ENCODE assay signal across 17 mouse cellular contexts in genomic region chr12:75339894-75340293, GRCm38 (mm10).
"Had no signal": no experiment of that assay in that cellular context is flagged by ENCODE, and none has a peak within 500 bp of the region (broad histone marks: within the 10 kb centered on the region; RNA-seq: fewer than 3 reads in every experiment).

No protein-coding gene starts in this region.

- ATAC-seq: midbrain, embryonic 13.5 days; midbrain, embryonic 15.5 days had no signal

- H3K27ac ChIP-seq: midbrain, embryonic 13.5 days; midbrain, embryonic 15.5 days; neural tube, embryonic 13.5 days; neural tube, embryonic 15.5 days had no signal

- H3K4me3 ChIP-seq: megakaryocyte, embryonic 14.5 days; midbrain, embryonic 13.5 days; midbrain, embryonic 15.5 days; neural tube, embryonic 13.5 days; neural tube, embryonic 15.5 days had no signal

- DNase-seq: lung, adult 18-20 months; lung, embryonic 14.5 days; lung, postnatal 10 days; lung, postnatal 4 days; retina, postnatal 1 day; right cerebral cortex, adult 18-20 months; right cerebral cortex, postnatal 25 days; right cerebral cortex, postnatal 4 days; spleen, adult 18-20 months; thymus, adult 18-20 months; thymus, postnatal 14 days; thymus, postnatal 36 days had no signal
